Mouse (Mus musculus) E14TG2a.4 (cell line): Measurements from ENCODE around the gene Aldh1a3.
A peak's percentile ranks its signal among the peaks of the same experiment; 100 is the strongest.

ENCODE experiments used
- CTCF ChIP-seq: conservative IDR thresholded peaks from 2 replicates; pipeline ENCODE4 v1.5.1; 2014; ENCODE audit warnings: low read length
- NANOG ChIP-seq: IDR thresholded peaks from 2 replicates; pipeline ENCODE4 v1.6.1; 2014; ENCODE audit warnings: borderline replicate concordance, low read length, mixed read lengths

DNA sequence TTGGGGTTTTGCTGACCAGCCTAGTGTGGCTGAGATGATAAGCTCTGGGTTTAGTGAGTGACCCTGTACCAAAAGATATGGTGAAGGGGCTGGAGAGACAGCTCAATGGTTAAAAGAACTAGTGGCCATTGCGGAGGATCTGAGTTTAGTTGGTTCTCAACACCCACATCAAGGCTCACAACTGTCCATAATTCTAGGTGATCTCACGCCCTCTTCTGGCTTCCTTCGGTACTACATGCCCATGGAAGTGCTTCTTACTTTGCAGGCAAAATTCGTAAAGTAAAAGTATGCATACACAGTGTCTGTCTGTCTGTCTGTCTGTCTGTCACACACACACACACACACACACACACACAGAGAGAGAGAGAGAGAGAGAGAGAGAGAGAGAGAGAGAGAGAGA, 85.0 kb downstream of the Aldh1a3 start:
- TF ChIP-seq CTCF (peak; percentile 52), NANOG (no peak)
